Mouse (Mus musculus): Measurements from ENCODE around the gene Dctn2. TPM values are rescaled to one million over a fixed set of nuclear protein-coding genes. Genes with fewer than 3 reads are reported as not detected.

Gene Dctn2
- polyA plus RNA-seq, 1 experiment from 2014 or later: 358 TPM

- 1% methylated on average over 19 of the region's 19 CpGs for WGBS
- no peaks in the 10 kb centered on the region for H3K27me3 ChIP-seq (replicated peaks; ENCODE audit: control insufficient read depth, insufficient read depth, low read length)
- H3K9me3 ChIP-seq (ENCODE audit: control insufficient read depth, low read length): no peaks in the 10 kb centered on the region
- peaks cover 36% of the 10 kb centered on the region for H3K4me1 ChIP-seq (ENCODE audit: control insufficient read depth, insufficient read depth, low read depth, low read length)
- peak overlapping the region; percentile 76 for H3K4me3 ChIP-seq (ENCODE audit: low read length)
- peak; percentile 63 for ATAC-seq
- H3K27ac ChIP-seq (ENCODE audit: low read depth, low read length): peak overlapping the region; percentile 98
- peak overlapping the region; percentile 79 for H3K9ac ChIP-seq (ENCODE audit: low read depth, low read length)
- peaks cover 16% of the 10 kb centered on the region for H3K36me3 ChIP-seq (ENCODE audit: control insufficient read depth, insufficient read depth, low read length)
- peak overlapping the region; percentile 92 for H3K4me2 ChIP-seq (ENCODE audit: low read length)
Observed at GRCm38 (mm10) chr10:127290930-127291880, 25.0 kb downstream of the Dctn2 start.

DNA sequence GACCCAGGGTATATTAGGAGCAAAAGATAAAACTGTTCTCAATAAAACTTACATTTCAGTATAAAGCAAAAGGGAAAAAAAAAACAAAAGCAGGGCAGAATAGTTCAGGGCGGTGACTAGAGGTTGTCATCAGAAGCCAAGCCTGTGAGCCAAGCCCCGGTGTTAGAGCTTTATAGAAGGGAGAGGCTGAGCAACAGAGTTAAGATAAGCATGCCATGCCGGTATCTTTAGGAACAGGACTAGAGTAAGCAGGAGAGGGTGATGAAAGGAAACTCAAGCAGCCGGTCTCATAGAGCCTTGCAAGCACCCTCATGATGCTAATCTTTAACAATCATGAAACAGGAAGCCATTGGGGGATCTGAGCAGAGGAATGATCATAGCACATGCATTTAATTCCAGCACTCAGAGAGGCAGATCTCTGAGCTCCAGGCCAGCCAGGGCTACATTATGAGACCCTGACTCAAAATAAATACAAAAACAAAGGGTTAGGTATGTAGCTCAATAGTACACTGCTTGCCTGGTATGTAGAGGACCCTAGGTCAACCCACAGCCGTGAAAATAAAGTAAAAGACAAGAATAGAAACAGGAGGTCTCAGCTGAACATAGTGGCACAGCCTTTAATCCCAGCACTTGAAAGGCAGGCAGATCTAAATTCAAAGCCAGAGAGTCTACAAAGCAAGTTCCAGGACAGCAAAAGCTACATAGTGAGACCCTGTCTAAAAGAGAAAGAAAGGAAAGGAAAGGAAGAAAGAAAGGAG lies 25.9 kb downstream of the Dctn2 start:
- no peak for ATAC-seq
- Histone ChIP-seq H3K36me3 (ENCODE audit: control insufficient read depth, insufficient read depth, low read length) (peaks cover 21% of the 10 kb centered on the region), H3K9me3 (ENCODE audit: control insufficient read depth, low read length) (no peaks in the 10 kb centered on the region), H3K4me1 (ENCODE audit: control insufficient read depth, insufficient read depth, low read depth, low read length) (peaks cover 28% of the 10 kb centered on the region), H3K4me2 (ENCODE audit: low read length) (peak overlapping the region; percentile 92), H3K9ac (ENCODE audit: low read depth, low read length) (peak overlapping the region; percentile 79), H3K4me3 (ENCODE audit: low read length) (peak overlapping the region; percentile 76), H3K27me3 (replicated peaks; ENCODE audit: control insufficient read depth, insufficient read depth, low read length) (no peaks in the 10 kb centered on the region), H3K27ac (ENCODE audit: low read depth, low read length) (no peak overlapping the region; the same call in 1 of the 2 replicates)
- 54% methylated on average over 5 of the region's 5 CpGs for WGBS

DNA sequence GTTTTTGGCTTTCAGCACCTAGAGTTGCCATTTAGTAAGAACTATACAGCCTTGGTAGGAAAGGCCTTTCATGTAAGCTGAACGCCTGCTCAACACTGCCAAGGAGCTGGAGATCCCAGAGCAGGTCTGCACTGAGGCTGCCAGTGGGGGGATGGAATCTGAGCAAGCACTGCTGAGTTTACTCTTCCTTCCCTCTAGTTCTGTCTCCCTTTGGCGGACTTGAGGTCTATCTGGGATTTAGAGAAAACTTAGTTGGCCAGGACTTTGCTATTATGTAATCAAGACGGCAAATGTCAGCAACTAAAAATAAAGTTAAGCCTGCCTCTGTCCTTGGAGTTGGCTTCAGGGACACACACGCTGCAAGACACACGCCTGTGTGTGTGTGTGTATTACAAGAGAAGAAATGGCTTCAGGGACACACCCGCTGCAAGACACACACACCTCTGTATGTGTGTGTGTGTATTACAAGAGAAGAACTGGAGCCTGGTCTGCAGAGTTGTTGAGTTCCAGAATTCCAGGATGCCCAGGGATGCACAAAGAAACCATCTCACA lies 26.9 kb downstream of the Dctn2 start:
- H3K9me3 ChIP-seq (ENCODE audit: control insufficient read depth, low read length): no peaks in the 10 kb centered on the region
- 90% methylated on average over 6 of the region's 6 CpGs for WGBS
- peaks cover 18% of the 10 kb centered on the region for H3K4me1 ChIP-seq (ENCODE audit: control insufficient read depth, insufficient read depth, low read depth, low read length)
- no peak for ATAC-seq
- no peaks in the 10 kb centered on the region for H3K27me3 ChIP-seq (replicated peaks; ENCODE audit: control insufficient read depth, insufficient read depth, low read length)
- no peak overlapping the region for H3K27ac ChIP-seq (ENCODE audit: low read depth, low read length)
- H3K9ac ChIP-seq (ENCODE audit: low read depth, low read length): no peak overlapping the region
- H3K4me3 ChIP-seq (ENCODE audit: low read length): no peak overlapping the region
- peaks cover 31% of the 10 kb centered on the region for H3K36me3 ChIP-seq (ENCODE audit: control insufficient read depth, insufficient read depth, low read length)
- H3K4me2 ChIP-seq (ENCODE audit: low read length): no peak overlapping the region

DNA sequence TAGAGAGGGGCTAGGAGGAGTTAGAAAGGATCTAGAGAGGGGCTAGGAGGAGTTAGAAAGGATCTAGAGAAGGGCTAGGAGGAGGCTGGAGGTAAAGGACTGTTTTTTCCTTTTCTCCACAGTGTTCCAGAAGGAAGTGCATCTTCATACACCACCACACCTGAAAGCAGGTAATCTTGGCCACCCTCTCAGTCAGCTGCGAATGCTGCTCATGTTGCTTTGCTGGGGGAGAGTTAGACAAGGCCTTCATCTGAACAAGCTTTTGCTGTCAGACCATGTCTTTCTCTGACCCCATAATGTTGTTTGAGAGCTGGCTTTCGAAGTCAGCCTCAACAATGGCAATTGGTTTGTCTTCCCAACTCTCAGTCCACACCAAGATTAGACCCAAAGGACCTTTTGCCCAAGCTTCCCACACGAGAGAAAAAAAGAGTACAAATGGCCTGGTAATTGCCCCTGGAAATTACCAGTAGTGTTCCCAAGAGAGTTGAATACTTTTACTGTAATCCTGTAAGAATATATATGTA lies 27.5 kb downstream of the Dctn2 start:
- 86% methylated on average over 3 of the region's 3 CpGs for WGBS
- peaks cover 32% of the 10 kb centered on the region for H3K36me3 ChIP-seq (ENCODE audit: control insufficient read depth, insufficient read depth, low read length)
- no peak overlapping the region for H3K9ac ChIP-seq (ENCODE audit: low read depth, low read length)
- H3K9me3 ChIP-seq (ENCODE audit: control insufficient read depth, low read length): no peaks in the 10 kb centered on the region
- no peaks in the 10 kb centered on the region for H3K27me3 ChIP-seq (replicated peaks; ENCODE audit: control insufficient read depth, insufficient read depth, low read length)
- no peak overlapping the region for H3K4me3 ChIP-seq (ENCODE audit: low read length)
- no peak overlapping the region for H3K4me2 ChIP-seq (ENCODE audit: low read length)
- H3K27ac ChIP-seq (ENCODE audit: low read depth, low read length): no peak overlapping the region
- no peak for ATAC-seq
- peaks cover 18% of the 10 kb centered on the region for H3K4me1 ChIP-seq (ENCODE audit: control insufficient read depth, insufficient read depth, low read depth, low read length)

- no peak overlapping the region for H3K9ac ChIP-seq (ENCODE audit: low read depth, low read length)
- no peaks in the 10 kb centered on the region for H3K9me3 ChIP-seq (ENCODE audit: control insufficient read depth, low read length)
- H3K36me3 ChIP-seq (ENCODE audit: control insufficient read depth, insufficient read depth, low read length): peaks cover 35% of the 10 kb centered on the region
- H3K4me1 ChIP-seq (ENCODE audit: control insufficient read depth, insufficient read depth, low read depth, low read length): peaks cover 13% of the 10 kb centered on the region
- H3K4me2 ChIP-seq (ENCODE audit: low read length): no peak overlapping the region
- H3K4me3 ChIP-seq (ENCODE audit: low read length): no peak overlapping the region
- H3K27ac ChIP-seq (ENCODE audit: low read depth, low read length): no peak overlapping the region
- WGBS: 93% methylated on average over 10 of the region's 10 CpGs
- no peak for ATAC-seq
- no peaks in the 10 kb centered on the region for H3K27me3 ChIP-seq (replicated peaks; ENCODE audit: control insufficient read depth, insufficient read depth, low read length)
Observed at GRCm38 (mm10) chr10:127294895-127295510, 28.8 kb downstream of the Dctn2 start.

DNA sequence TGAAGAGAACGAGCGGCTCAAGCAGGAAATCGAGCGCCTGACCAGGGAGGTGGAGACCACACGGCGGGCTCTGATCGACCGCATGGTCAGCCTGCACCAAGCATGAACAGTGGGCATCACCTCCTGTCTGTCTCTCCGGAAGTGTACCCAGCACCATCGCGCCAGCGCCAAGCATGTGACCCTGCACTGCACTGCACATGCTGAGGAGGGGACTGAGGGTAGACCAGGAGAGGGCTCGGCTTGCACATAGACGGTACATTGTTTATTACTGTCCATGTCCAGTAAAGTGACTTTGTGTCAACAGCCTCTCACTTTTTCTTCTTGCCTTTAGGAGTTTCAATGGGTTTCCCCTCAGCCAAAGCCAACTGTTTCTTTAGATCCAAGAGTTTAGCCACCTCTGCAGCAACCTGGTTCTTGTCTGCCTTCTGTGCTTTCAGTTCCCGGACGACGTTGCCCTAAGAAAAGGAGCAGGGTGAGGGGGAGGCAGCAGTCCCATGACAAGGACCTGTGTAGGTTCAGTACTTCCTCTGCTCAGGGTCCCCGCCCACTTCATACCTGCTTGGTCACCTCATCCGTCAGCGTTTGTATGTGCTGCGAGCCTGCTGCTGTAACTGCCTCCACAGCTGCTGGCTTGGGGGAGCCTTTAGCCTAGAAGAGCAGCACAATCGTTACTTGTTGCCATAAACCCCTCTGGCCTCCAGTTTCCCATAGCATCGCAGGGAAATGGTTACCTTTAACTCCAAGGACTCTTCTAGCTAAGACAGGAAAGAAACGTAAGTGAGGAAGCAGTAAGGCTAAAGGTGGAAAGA lies 30.0 kb downstream of the Dctn2 start:
- no peak overlapping the region for H3K27ac ChIP-seq (ENCODE audit: low read depth, low read length)
- H3K9me3 ChIP-seq (ENCODE audit: control insufficient read depth, low read length): no peaks in the 10 kb centered on the region
- H3K4me3 ChIP-seq (ENCODE audit: low read length): no peak overlapping the region
- H3K27me3 ChIP-seq (replicated peaks; ENCODE audit: control insufficient read depth, insufficient read depth, low read length): no peaks in the 10 kb centered on the region
- H3K36me3 ChIP-seq (ENCODE audit: control insufficient read depth, insufficient read depth, low read length): peaks cover 35% of the 10 kb centered on the region
- no peak overlapping the region for H3K4me2 ChIP-seq (ENCODE audit: low read length)
- H3K9ac ChIP-seq (ENCODE audit: low read depth, low read length): no peak overlapping the region
- H3K4me1 ChIP-seq (ENCODE audit: control insufficient read depth, insufficient read depth, low read depth, low read length): peaks cover 12% of the 10 kb centered on the region
- whole genome bisulfite sequencing: 92% methylated on average over 24 of the region's 24 CpGs
- ATAC-seq: no peak

GRCm38 (mm10) chr10:127297015-127297871 lies 31.1 kb downstream of the Dctn2 start:
- 95% methylated on average over 16 of the region's 16 CpGs for WGBS
- Histone ChIP-seq H3K9ac (ENCODE audit: low read depth, low read length) (no peak overlapping the region), H3K4me1 (ENCODE audit: control insufficient read depth, insufficient read depth, low read depth, low read length) (peaks cover 2% of the 10 kb centered on the region), H3K4me2 (ENCODE audit: low read length) (no peak overlapping the region), H3K27ac (ENCODE audit: low read depth, low read length) (no peak overlapping the region), H3K36me3 (ENCODE audit: control insufficient read depth, insufficient read depth, low read length) (peaks cover 43% of the 10 kb centered on the region), H3K9me3 (ENCODE audit: control insufficient read depth, low read length) (no peaks in the 10 kb centered on the region), H3K4me3 (ENCODE audit: low read length) (no peak overlapping the region), H3K27me3 (replicated peaks; ENCODE audit: control insufficient read depth, insufficient read depth, low read length) (no peaks in the 10 kb centered on the region)
- ATAC-seq: no peak
